Mouse (Mus musculus): ENCODE results near the gene Eftud2.

The Eftud2 gene

DNA sequence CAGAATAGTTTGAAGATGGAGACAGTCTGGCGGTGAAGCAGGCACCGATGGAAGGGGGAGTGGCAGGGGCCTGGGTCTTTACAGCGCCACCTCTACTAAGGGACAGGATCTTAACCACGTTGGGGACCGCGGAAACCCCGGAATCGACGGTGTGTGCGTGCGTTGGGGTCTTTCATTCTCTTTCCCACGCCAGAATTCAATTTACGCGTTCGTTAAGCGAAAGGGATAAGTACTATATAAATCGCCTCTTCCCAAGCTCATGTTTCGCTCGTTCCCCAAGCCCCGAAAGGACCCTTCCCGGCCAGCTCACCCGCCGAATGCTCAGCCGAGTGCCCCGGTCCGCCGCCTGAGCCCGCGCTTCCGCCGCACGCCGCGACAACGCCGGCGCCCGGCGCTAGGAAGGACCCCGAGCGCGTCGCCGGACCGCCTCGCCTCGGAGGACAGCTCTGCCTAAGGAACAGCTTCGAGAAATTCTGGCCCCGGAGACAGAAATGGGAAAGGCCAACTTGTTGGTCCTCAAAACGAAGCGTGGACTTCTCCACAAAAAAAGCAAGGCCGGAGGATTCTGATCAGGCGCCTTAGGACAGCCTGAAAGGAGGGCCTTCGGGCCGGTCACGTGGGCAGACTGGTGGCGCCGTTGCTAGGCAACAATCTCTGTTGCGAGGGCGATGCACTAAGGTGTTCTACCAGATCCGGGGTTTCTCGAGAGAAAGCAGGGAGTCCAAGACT, at the start of gene Eftud2, which contains the start of gene Ccdc103:
Gene Eftud2 (minus strand): TSS at position 401 of the 729 bp plus-strand sequence.
Gene Ccdc103 (plus strand): TSS at position 620 of the 729 bp plus-strand sequence.
- peak; percentile 93 for DNase-seq (ENCODE audit: low read depth, low spot score)

DNA sequence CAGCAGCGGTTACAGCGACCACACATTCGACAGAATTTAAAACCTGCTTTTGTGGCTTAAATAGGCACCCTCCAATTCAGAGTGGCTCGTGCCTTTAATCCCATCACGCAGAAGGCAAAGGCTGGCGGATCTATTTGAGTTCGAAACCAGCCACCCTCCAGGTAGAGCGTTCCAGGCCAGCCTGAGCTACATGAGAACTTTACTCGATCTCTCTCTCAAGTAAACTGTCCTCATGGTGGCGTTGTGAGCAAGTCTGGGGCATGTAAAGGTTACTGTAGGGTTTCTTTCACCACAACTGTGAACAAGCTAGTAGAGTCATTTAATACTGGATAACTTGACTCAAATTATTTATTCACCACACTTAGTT, 44.5 kb upstream of the Eftud2 start:
- peak; percentile 91 for DNase-seq (ENCODE audit: low read depth, low spot score)

DNA sequence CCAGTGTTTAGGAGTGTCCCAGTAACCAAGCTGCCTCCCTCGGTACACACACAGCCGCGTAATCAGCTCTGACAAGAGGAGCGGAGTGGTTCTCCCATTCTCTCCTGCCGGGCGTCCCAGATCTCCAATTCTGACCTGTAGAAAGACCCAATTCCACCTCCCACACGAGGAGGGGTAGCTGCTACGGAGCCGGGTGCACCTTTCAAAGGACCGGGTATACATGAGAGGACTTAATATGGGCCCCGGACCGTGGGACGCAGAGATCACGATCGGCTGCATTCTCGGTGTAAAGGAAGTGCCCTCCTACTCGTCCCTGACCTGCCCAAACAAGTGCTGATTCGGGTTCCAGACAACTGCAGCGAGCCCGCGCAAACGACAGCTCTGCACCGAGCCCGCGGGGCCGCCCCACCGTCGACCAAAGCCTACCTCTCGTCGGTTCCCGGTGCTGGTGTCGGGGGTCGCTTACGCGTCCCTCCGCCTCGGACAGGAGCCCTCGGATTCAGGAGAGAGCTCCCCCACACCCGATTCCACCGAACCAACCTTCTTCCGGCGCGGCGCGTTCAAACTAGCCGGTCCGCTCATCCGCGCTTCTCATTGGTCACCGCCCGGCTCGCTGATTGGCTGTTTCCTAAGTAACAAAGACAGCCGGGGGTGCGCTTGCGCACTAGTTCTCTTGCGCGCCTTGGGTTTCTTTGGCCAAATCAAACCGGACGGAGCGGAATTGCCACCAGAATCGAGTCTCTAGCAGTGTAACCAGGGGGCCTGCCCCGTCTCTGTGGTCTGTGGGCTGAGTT, 44.0 kb upstream of the Eftud2 start, which contains the start of gene Kif18b:
Gene Kif18b (minus strand): TSS at position 568 of the 794 bp plus-strand sequence.
- DNase-seq (ENCODE audit: low read depth, low spot score) = peak; percentile 99

DNA sequence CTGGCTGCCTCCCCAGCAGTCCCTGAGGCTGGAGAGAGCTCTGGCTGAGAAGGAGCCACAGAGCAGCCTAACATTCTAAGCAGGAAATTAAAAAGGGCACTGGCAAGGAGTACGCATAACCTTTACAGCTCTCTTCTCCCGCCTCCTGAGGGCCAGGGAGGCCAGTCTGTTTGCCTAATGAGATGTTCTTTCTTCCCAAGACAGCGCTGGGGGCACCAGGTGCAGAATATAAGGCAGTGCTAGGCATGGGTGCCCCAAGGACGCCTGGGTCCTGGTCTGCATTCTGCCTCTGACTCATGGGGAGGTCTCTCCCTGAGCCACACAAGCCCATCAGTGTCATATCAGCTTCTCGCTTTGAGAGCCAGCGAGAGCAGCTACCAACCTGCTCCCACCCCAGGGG, 40.7 kb upstream of the Eftud2 start:
- no peak for DNase-seq (ENCODE audit: low read depth, low spot score)

DNA sequence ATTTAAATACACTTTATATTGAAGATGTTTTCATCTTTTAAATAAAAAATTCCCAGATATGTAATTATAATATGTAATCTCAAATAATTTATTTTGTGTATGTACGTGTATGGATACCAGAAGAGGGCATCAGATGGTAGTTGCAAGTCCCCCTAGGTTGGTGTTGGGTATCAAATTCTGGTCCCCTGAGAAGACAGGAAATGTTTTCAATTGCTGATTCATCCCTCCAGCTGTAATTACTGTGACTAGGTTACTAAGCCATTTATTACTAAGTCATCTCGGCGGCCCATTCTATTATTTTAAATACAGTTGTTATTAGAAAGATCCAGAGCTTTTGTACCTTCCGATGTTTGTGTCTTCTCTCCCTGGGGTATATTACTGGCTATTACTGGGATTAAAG, 37.3 kb upstream of the Eftud2 start:
- DNase-seq (ENCODE audit: low read depth, low spot score) = no peak

DNA sequence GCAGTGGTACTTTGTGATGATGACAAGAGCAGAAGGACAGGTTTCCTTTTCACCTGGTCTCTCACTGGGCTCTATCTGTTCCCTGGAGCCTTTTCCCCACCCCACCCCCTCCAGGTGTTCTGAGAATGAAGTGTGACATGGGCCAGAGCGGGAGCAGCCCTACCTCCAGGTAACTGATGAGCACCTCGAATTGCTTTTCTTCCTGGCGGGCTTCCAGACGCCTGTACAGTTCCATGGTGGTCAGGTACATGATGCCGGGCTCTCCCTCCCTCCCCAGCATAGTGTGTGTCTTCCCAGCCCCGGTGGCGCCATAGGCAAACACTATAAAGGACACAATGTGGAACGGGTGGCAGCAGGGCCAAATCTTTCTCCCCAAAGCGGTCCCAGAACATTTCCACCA, 34.6 kb upstream of the Eftud2 start:
- no peak for DNase-seq (ENCODE audit: low read depth, low spot score)

DNA sequence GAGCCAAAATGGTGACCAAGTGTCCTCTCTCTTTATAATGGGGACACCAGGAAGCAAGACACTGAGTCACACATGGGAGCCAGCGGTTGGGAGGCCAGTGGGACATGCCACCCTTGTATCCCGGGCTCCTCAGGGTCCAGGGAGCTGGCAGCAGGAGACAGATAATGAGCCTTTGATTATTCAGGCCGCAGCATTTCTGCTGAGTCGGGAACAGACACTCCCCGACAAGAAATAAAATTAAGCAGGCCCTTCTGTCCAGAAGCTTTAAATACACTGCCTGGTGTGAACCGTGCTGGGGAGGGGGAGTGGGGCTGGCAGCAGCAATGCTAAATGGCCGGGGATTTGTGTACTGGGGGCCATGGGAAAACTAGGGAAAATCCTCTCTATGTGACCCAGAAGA, 30.6 kb upstream of the Eftud2 start:
- no peak for DNase-seq (ENCODE audit: low read depth, low spot score)

DNA sequence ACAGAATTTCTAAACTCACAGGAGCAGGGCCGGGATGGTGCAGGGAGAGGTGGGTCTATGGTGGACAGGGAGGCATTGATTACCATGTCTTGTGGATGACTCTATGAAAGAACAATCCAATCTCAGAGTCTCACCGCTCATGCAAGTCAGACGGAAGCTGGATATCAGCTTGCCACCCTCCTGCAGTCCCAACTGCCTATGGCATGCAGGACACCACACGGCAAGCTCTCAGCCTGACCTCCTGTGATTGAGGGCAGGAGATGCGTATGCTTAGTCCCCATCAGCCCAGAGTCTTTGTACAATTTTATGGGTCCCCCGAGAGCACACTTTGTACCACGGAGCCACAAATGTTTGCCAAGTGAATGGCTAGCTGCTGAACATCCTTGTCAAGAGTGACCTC, 22.9 kb upstream of the Eftud2 start:
- DNase-seq (ENCODE audit: low read depth, low spot score) = no peak

DNA sequence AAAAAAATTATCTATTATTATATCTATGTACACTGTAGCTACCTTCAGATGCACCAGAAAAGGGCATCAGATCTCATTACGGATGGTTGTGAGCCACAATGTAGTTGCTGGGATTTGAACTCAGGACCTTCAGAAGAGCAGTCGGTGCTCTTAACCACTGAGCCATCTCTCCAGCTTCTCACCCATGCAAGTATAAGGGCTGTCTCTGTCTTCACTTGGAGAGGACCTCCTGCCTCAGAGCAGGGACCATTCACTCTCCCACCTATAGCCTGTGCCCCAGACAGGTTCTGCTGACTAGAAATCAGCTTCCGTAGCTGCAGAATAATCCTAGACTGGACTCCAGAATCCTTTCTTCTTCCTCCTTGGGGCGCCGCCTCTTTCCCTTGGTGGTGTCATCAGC, 21.3 kb upstream of the Eftud2 start:
- DNase-seq (ENCODE audit: low read depth, low spot score) = no peak

DNA sequence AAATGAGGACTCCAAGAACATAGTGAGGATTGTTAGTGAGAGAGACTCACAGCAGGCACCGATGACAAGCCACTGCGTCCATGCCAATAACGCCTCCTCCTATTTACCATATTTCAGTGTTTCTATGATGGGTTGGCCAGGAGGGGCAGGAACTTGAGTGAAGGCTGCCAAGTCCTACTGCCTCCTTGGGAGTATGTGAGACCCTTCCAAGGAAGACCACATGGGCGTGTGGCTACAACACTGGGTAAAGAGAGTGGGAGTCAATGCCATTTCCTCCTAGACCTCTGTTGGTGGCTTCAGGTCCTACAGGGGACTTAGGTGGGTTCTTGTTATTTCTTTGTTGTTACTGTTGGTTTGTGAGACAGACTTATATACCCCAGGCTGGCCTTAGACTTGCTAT, 20.4 kb upstream of the Eftud2 start:
- no peak for DNase-seq (ENCODE audit: low read depth, low spot score)

DNA sequence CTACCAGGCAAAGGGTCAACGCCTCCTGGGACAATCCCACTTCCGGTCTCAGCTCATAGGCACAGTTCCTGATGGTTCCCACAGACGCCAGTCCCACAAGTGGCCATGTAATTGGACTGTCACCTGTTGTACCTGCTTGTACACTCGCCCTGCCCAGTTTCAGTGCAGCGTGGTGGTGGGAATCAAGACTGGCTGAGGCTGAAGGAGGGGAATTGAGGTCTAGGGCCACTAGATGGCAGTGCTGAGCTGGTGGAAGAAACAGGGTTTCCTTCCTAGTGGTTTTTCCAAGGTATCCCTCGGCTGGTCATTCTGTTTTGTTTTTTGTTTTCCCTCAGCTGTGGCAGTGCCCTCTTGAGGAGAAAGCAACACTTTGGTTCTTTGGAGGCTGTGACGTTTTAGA, 20.0 kb upstream of the Eftud2 start, which contains the start of gene Gfap:
Gene Gfap (minus strand): TSS at position 150 of the 400 bp plus-strand sequence.
- DNase-seq (ENCODE audit: low read depth, low spot score) = peak; percentile 87

DNA sequence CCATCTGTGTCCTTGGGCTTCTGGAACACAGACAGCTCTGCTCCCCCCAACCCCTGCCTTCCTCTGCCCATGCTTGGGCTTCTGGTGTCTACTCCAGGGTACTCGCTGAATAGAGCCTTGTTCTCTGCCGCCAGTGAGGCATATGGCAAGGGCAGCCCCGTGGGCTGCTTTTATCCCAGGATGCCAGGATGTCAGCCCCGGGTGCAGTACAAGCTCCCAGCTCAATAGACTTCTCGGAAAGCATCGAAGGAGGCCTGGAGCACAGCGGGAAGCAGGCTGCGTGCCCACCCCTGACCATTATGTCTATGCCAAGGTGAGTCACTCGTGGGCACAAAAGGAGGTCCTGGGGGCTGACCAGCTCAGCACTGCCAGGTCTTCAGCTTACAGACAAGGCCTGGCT, 17.6 kb upstream of the Eftud2 start:
- no peak for DNase-seq (ENCODE audit: low read depth, low spot score)

DNA sequence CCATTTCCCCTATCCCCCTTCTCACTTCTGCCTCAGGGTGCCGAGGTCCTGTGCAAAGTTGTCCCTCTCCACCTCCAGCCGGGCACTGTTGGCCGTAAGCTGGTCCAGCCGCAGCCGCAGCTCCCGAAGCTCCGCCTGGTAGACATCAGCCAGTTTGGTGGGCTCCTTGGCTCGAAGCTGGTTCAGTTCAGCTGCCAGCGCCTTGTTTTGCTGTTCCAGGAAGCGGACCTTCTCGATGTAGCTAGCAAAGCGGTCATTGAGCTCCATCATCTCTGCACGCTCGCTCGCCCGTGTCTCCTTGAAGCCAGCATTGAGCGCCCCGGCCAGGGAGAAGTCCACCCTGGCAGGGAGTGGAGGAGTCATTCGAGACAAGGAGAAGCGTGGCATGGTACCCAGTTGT, 15.9 kb upstream of the Eftud2 start:
- DNase-seq (ENCODE audit: low read depth, low spot score) = no peak

DNA sequence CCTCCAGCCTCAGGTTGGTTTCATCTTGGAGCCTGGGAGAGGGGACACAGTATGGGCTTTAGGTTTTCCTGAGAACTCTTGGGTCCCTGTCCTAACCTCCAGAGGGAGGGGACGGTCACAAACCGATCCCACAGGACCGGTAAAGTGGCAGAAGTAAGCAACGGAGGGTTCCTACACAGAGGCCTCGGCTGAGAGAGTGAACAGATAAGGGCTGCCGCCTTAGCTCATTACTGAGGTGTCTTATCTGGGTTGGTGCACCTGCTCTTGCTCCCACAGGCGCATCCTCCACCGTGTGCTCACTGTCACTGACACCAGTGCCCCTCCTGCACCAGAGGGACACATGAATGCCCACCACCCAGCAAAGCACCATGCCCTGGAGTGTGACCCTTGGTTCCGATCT, 15.0 kb upstream of the Eftud2 start:
- no peak for DNase-seq (ENCODE audit: low read depth, low spot score)

DNA sequence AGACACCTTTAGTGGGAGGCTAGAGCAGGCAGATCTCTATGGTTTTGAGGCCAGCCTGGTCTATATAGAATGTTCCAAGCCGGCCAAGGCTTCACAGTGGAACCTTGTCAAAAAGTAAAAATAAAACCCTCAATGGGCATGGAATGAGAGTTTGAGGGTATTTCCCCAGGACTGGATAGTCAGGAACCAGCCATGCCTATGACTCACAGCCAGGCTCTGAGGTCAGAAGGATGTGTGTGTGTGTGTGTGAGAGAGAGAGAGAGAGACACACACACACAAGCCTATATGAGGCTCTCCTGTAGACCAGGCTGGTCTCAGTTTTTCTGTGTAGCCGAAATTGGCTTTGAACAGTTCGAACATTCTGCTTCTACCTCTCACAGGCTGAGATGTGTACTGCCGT, 13.9 kb upstream of the Eftud2 start:
- no peak for DNase-seq (ENCODE audit: low read depth, low spot score)

DNA sequence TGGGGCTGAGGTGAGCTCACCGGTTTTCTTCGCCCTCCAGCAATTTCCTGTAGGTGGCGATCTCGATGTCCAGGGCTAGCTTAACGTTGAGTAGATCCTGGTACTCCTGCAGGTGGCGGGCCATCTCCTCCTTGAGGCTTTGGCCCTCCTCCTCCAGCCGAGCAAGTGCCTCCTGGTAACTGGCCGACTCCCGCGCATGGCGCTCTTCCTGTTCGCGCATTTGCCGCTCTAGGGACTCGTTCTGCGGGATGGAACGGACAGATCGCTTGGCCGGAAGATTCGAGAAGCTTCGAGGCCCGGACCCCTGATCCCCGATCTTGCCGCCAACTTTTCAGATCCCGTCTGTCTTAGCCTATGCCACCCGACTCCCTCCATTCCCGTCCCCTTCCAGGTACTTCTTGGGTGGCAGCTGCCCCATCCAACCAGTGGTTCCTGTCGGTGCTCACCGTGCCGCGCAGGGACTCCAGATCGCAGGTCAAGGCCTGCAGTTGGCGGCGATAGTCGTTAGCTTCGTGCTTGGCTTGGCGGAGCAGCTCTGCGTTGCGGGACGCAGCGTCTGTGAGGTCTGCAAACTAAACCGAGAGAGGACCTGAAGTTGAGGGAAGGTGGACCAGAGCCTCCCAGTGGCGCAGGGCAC, 12.3 kb upstream of the Eftud2 start:
- peak; percentile 94 for DNase-seq (ENCODE audit: low read depth, low spot score)

DNA sequence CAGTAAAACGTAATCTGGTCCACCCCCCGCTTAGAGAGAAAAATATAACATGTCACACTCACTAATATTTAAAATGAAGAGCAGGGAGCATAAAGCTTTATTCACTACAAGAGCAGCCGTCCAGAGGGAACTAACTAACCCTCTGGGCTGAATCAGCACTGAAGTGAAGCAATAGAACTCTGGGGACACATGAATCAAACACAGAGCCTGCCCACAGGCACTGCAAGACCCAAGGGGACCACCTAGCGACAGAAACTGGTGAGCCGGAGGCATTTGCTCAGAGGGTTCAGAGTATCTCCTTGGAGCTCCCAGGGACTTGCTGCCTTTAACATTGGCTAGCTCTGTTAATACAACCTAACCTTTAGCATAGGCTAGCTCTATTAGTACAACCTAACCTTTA, 9.3 kb upstream of the Eftud2 start:
- peak; percentile 30 for DNase-seq (ENCODE audit: low read depth, low spot score)

DNA sequence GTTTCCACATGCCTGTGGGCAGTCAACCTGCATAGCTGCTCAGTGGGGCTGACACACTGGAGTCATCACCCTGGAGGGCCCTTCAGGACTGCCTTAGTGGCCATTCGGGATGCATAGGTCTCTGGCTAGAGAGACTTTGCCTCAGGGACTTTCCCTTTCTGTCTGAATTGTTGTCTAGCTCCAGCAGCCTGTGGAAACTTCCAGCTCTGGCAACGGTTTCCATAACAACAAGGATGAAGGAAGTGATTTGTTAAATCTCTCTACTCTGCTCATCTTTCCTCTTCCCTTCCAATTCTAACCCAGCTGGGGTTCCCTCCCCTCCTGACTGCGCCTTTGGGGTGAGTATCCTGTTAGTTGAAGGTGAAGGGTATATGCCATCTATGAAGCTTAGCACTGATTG, 7.3 kb upstream of the Eftud2 start:
- peak; percentile 24 for DNase-seq (ENCODE audit: low read depth, low spot score)

DNA sequence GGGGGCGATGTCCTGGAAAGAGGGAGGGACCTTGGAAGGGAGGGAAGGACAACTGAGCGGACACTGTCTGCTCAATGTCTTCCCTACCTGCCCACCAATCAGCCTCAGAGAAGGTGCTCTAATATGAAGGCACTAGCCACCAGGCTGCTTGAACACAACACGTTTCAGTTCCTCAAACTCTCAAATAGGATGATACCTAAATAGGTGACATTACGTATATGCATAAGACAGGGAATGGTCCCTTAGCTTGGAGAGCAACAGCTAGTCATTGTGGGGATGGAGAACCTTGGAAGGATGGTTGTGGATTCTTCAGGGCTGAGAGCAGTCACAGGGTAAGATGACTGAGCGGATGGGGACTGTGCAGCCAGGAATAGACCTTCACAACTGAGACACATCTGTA, 6.6 kb upstream of the Eftud2 start:
- DNase-seq (ENCODE audit: low read depth, low spot score) = no peak

DNA sequence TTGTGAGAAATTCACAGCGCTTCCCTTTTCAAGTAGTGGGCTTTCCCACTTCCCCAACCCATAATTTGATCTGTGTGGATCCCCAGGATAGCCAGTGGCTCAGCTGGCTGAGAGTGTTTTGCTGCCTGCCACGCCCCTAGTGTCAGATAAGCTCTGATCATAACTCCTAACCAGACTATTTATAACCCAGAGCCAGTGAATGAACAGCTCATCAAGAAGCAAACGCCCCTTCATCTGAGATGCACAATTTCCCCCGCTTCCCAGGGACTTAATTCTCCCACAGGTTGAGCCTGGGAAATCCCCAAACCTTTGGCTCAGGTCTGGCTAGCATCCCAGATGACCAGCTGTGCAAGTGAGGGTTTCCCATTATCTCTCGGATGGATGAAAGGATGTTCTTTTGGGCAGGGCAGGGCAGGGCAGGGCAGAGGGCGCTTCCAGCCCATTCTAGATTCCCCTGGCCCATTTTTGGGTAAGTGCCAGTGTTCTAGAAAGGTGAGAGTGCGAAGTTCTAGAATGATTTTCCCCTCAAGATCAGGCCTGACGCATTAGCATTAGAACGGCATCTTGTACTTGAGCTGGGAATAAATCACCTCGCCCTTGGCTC, 3.9 kb upstream of the Eftud2 start, which contains the start of gene Fam187a:
Gene Fam187a (plus strand): TSS at position 554 of the 604 bp plus-strand sequence.
- DNase-seq (ENCODE audit: low read depth, low spot score) = no peak

DNA sequence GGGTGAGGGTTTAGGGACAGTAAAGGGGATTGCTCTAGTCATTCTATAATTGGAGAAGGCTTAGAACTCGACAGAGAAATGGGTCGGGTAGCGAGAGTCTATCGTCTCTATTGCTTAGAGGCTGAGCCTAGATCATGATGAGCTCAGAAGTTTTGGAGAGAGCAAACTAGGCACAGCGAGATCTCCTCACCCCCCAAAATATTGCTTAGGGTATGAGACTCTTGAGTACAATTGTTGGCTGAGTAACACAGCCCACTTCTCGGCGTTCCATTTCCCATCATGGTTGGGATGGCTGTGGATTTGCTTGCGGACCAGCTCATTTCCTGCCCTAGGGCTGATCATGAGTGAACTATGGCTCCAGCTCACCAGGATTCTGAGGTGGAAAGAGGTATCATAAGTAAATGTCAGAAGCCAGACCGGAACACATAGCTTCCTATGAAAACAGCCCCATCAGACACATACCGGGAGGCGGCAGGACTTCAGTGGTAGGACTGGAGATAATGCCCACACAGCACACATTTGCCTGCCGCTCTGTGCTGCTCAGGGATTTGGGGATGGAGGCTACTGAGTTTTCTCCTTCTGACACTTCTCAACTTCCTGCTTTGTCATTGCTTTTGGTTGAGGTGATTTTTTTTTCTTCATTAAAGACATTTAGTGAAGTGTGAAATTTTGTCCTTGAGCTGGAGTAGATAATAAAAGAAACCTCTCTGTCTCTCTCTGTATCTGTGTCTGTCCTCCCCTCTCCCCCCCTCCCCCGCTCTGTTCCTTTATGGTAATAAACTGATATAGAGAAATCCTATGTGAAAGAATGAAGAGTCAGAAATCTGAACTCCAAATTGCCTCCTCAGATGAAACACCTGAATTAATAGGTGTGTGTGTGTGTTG, 771 bp upstream of the Eftud2 start:
- peak; percentile 8 for DNase-seq (ENCODE audit: low read depth, low spot score)

Measured in R1 (cell line).